Mouse (Mus musculus): ENCODE data around the gene Olfr394.
"Not testable (repeated sequence)": the region's sequence is repeated elsewhere in the genome, so short reads cannot be mapped to it uniquely, and the experiment has no call there.

Olfr394 gene

DNA sequence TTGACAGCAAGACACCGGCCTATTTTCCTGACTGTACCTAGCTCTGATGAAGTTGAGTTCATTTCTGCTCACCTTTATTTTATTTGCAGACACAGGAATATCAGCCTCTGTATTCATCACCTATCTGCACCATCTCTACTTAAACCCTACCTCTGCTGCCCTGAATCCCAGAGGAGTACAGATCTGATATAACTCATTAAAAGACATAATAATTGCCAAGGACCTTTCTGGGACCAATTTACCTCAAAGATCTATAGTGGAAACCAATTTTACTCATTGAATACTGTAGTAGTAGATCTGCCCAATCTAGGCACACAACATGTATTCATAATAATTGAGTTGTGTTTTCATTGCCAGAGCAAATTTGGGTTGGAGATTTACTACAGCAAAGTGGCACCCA is at the start of gene Olfr394:
Gene Olfr394, minus strand, starts transcription at position 101 of the 400 bp plus-strand sequence.
- DNase-seq (ENCODE audit: extremely low spot score, low read depth, low spot score): no peak

DNA sequence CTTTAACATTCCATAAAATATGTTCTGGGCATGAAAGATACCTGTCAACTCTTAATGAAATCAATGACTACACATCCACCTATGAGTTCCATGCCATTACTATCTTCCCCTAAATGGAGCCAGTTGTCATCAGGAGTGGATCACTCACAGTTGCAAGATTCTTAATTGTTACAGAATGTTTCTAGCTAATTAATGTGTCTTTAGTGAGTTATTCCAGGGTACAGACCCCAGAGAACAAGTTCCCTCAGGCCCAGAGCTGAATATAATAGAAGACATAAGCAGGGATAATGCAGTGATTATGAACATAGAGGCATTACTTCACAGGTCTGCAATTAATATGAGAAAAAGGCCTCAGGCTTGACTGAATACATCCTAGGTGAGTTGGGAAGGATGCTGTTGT is 45.8 kb upstream of the Olfr394 start, which contains the start of gene Olfr23:
Gene Olfr23, plus strand, starts transcription at position 301 of the 400 bp plus-strand sequence.
- DNase-seq (ENCODE audit: extremely low spot score, low read depth, low spot score): no peak

DNA sequence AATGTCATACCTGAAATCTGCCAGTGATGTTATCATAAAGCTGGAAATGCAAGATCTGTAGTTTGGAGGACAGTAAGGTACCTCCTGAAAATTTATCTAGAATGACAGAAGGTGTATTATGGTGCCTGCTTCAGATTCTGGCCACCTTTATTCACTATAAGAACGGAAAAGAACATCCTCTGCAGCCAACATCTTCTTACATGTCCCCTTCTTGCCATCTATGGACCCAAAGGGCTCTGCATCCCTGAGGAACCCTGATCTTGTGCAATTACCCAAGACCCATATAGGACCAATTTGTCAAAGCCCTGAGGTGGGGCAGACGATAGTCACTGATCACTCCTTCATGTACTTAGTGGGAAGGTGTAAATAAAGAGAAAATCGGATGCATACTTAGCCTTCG is 18.6 kb upstream of the Olfr394 start, which contains the start of gene Olfr395:
Gene Olfr395, minus strand, starts transcription at position 101 of the 400 bp plus-strand sequence.
- not testable (repeated sequence) for DNase-seq (ENCODE audit: extremely low spot score, low read depth, low spot score)

DNA sequence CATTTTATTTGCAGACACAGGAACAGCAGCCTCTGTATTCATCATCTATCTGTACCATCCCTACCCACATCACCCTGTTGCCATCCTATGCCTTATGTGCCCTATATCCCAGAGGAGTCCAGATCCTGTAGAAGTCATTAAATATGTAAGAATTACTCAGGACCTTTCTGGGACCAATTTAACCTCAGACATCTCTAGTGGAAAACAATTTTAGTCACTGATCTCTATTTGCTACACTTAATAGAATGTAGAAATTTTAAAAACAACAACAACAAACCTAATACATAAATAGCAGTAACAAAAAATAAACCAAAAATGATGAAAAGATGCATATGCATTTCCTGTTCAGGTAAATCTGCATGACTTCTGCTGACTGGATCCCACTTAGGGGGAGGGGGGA is 39.2 kb downstream of the Olfr394 start, which contains the start of gene Olfr393:
Gene Olfr393, minus strand, starts transcription at position 101 of the 400 bp plus-strand sequence.
- no peak for DNase-seq (ENCODE audit: extremely low spot score, low read depth, low spot score)
